Mouse (Mus musculus): ENCODE data around the gene Cog2.

Cog2 gene

GRCm38 (mm10) chr8:124567584-124567983, 47.0 kb downstream of the Cog2 start:
- no peak for DNase-seq (ENCODE audit: extremely low spot score, low read depth, low spot score)

GRCm38 (mm10) chr8:124569100-124569499, 48.5 kb downstream of the Cog2 start:
- DNase-seq (ENCODE audit: extremely low spot score, low read depth, low spot score): no peak

- no peak for DNase-seq (ENCODE audit: extremely low spot score, low read depth, low spot score)
These were observed 49.0 kb downstream of the Cog2 start, which contains the start of gene Agt for GRCm38 (mm10) chr8:124569593-124569992. Gene Agt (minus strand): TSS chr8:124569706.

- DNase-seq (ENCODE audit: extremely low spot score, low read depth, low spot score): no peak
These were observed 51.3 kb downstream of the Cog2 start for GRCm38 (mm10) chr8:124571732-124572429.

GRCm38 (mm10) chr8:124572430-124572775, 51.8 kb downstream of the Cog2 start:
- no peak for DNase-seq (ENCODE audit: extremely low spot score, low read depth, low spot score)

GRCm38 (mm10) chr8:124573552-124574340, 53.2 kb downstream of the Cog2 start:
- peak; percentile 82 for DNase-seq (ENCODE audit: extremely low spot score, low read depth, low spot score)

GRCm38 (mm10) chr8:124575811-124576210, 55.2 kb downstream of the Cog2 start, which contains the start of gene Capn9:
Gene Capn9 (plus strand): TSS chr8:124576111.
- DNase-seq (ENCODE audit: extremely low spot score, low read depth, low spot score): no peak

GRCm38 (mm10) chr8:124576751-124577150, 56.2 kb downstream of the Cog2 start:
- DNase-seq (ENCODE audit: extremely low spot score, low read depth, low spot score): no peak

GRCm38 (mm10) chr8:124585718-124586425, 65.3 kb downstream of the Cog2 start:
- DNase-seq (ENCODE audit: extremely low spot score, low read depth, low spot score): no peak

GRCm38 (mm10) chr8:124586556-124586955, 66.0 kb downstream of the Cog2 start:
- DNase-seq (ENCODE audit: extremely low spot score, low read depth, low spot score): no peak

- no peak for DNase-seq (ENCODE audit: extremely low spot score, low read depth, low spot score)
These were observed 68.8 kb downstream of the Cog2 start for GRCm38 (mm10) chr8:124589393-124589792.

Measured in hindlimb bud, embryonic 11.5 days (tissue).